ENCODE assay signal across 18 mouse cellular contexts in genomic region chr5:132011795-132012194, GRCm38 (mm10).
DNase-seq lines count a peak whose midpoint lies in the region; ATAC-seq and TF ChIP-seq lines count a peak whose summit lies in the region.
"Had no signal": no experiment of that assay in that cellular context is flagged by ENCODE, and none has a peak within 500 bp of the region (broad histone marks: within the 10 kb centered on the region; RNA-seq: fewer than 3 reads in every experiment).

No protein-coding gene starts in this region.

- peaks cover 9% of the 10 kb centered on the region; the same call in 1 of the 2 replicates for H3K4me1 ChIP-seq in forebrain, embryonic 12.5 days
- peaks cover 26% of the 10 kb centered on the region for H3K4me1 ChIP-seq in forebrain, embryonic 10.5 days
- H3K4me1 ChIP-seq in midbrain, postnatal 0 days (ENCODE audit: insufficient read depth, low read length), result no peaks in the 10 kb centered on the region
- no peaks in the 10 kb centered on the region; the same call in 1 of the 2 replicates for H3K4me1 ChIP-seq in midbrain, embryonic 16.5 days (ENCODE audit: control insufficient read depth, insufficient read depth, low read length)
- peaks cover 21% of the 10 kb centered on the region for H3K4me1 ChIP-seq in forebrain, embryonic 16.5 days (replicated peaks; ENCODE audit: control insufficient read depth, insufficient read depth, low read length)
- H3K4me1 ChIP-seq: neural tube, embryonic 12.5 days had no signal

- H3K4me2 ChIP-seq in forebrain, embryonic 12.5 days, result no peak overlapping the region
- H3K4me2 ChIP-seq in midbrain, postnatal 0 days (ENCODE audit: low read depth, low read length, poor library complexity, severe bottlenecking), result no peak overlapping the region
- no peak overlapping the region for H3K4me2 ChIP-seq in midbrain, embryonic 16.5 days (ENCODE audit: low read length)
- no peak overlapping the region for H3K4me2 ChIP-seq in forebrain, embryonic 16.5 days (ENCODE audit: low read length)
- H3K4me2 ChIP-seq: heart, embryonic 11.5 days; liver, embryonic 11.5 days; neural tube, embryonic 12.5 days had no signal

- no peak for ATAC-seq in forebrain, embryonic 12.5 days (ENCODE audit: low FRiP score)
- ATAC-seq in midbrain, postnatal 0 days (ENCODE audit: low FRiP score), result no peak
- ATAC-seq in midbrain, embryonic 16.5 days, result no peak
- peak; percentile 62; the same call in 1 of the 2 replicates for ATAC-seq in forebrain, embryonic 16.5 days
- ATAC-seq in granulocyte monocyte progenitor cell, adult 5-6 weeks (replicated peaks; ENCODE audit: poor library complexity, severe bottlenecking), result no peak
- ATAC-seq: lung, postnatal 0 days had no signal

- no peak for DNase-seq in forebrain, embryonic 10.5 days (ENCODE audit: extremely low spot score, low spot score)
- DNase-seq in midbrain, postnatal 0 days (ENCODE audit: low spot score), result peak; percentile 66
- no peak for DNase-seq in urinary bladder, adult 2 months (ENCODE audit: low spot score)
- DNase-seq in heart, adult 18-20 months, result no peak
- DNase-seq: adrenal gland, postnatal 25 days; gastrocnemius, adult 2 months; right cerebral cortex, postnatal 14 days; thymus, adult 18-20 months had no signal

- no peak overlapping the region for H3K9ac ChIP-seq in forebrain, embryonic 12.5 days
- no peak overlapping the region for H3K9ac ChIP-seq in midbrain, postnatal 0 days (replicated peaks; ENCODE audit: low read length, poor library complexity, severe bottlenecking)
- H3K9ac ChIP-seq in midbrain, embryonic 16.5 days (ENCODE audit: low read depth, low read length), result no peak overlapping the region
- no peak overlapping the region for H3K9ac ChIP-seq in forebrain, embryonic 16.5 days (replicated peaks; ENCODE audit: low read depth, low read length)
- H3K9ac ChIP-seq: neural tube, embryonic 12.5 days had no signal

- H3K36me3 ChIP-seq in forebrain, embryonic 12.5 days (replicated peaks), result no peaks in the 10 kb centered on the region
- H3K36me3 ChIP-seq in forebrain, embryonic 10.5 days (replicated peaks), result no peaks in the 10 kb centered on the region
- no peaks in the 10 kb centered on the region for H3K36me3 ChIP-seq in midbrain, postnatal 0 days (ENCODE audit: insufficient read depth, low read length)
- H3K36me3 ChIP-seq in midbrain, embryonic 16.5 days (ENCODE audit: control insufficient read depth, insufficient read depth, low read length), result no peaks in the 10 kb centered on the region
- no peaks in the 10 kb centered on the region for H3K36me3 ChIP-seq in forebrain, embryonic 16.5 days (ENCODE audit: control insufficient read depth, insufficient read depth)
- H3K36me3 ChIP-seq: midbrain, embryonic 10.5 days; neural tube, embryonic 12.5 days had no signal

- no peak overlapping the region for H3K4me3 ChIP-seq in forebrain, embryonic 12.5 days (replicated peaks)
- H3K4me3 ChIP-seq in forebrain, embryonic 10.5 days, result no peak overlapping the region
- no peak overlapping the region for H3K4me3 ChIP-seq in midbrain, postnatal 0 days (ENCODE audit: low read depth, low read length)
- H3K4me3 ChIP-seq in midbrain, embryonic 16.5 days (ENCODE audit: low read depth, low read length), result no peak overlapping the region
- no peak overlapping the region for H3K4me3 ChIP-seq in forebrain, embryonic 16.5 days (replicated peaks; ENCODE audit: low read length)
- H3K4me3 ChIP-seq: erythroblast, embryonic 14.5 days; gastrocnemius, adult 2 months; midbrain, embryonic 10.5 days; neural tube, embryonic 12.5 days had no signal

- TF ChIP-seq CTCF in midbrain, postnatal 0 days (IDR thresholded peaks at IDR 0.05), result no peak

- H3K27ac ChIP-seq in forebrain, embryonic 12.5 days, result 0 out of 2 replicates have a peak overlapping the region, but pooled peaks have one; percentile 25
- no peak overlapping the region for H3K27ac ChIP-seq in forebrain, embryonic 10.5 days
- no peak overlapping the region for H3K27ac ChIP-seq in midbrain, postnatal 0 days (ENCODE audit: low read depth, low read length)
- no peak overlapping the region for H3K27ac ChIP-seq in midbrain, embryonic 16.5 days (ENCODE audit: low read length)
- H3K27ac ChIP-seq in forebrain, embryonic 16.5 days (ENCODE audit: low read length), result no peak overlapping the region
- H3K27ac ChIP-seq: gastrocnemius, adult 2 months; midbrain, embryonic 10.5 days; neural tube, embryonic 12.5 days had no signal

- H3K27me3 ChIP-seq in forebrain, embryonic 12.5 days, result no peaks in the 10 kb centered on the region
- H3K27me3 ChIP-seq in forebrain, embryonic 10.5 days (ENCODE audit: poor library complexity, severe bottlenecking), result no peaks in the 10 kb centered on the region
- H3K27me3 ChIP-seq in midbrain, postnatal 0 days (ENCODE audit: insufficient read depth, low read length), result no peaks in the 10 kb centered on the region
- no peaks in the 10 kb centered on the region for H3K27me3 ChIP-seq in midbrain, embryonic 16.5 days (ENCODE audit: control insufficient read depth, insufficient read depth, low read depth, low read length)
- H3K27me3 ChIP-seq in forebrain, embryonic 16.5 days (replicated peaks; ENCODE audit: control insufficient read depth, insufficient read depth, low read length), result no peaks in the 10 kb centered on the region
- H3K27me3 ChIP-seq: neural tube, embryonic 12.5 days had no signal

- no peaks in the 10 kb centered on the region for H3K9me3 ChIP-seq in forebrain, embryonic 12.5 days
- no peaks in the 10 kb centered on the region for H3K9me3 ChIP-seq in forebrain, embryonic 10.5 days
- H3K9me3 ChIP-seq in midbrain, postnatal 0 days (ENCODE audit: low read length), result no peaks in the 10 kb centered on the region
- H3K9me3 ChIP-seq in midbrain, embryonic 16.5 days (replicated peaks; ENCODE audit: control insufficient read depth, low read length, poor library complexity, severe bottlenecking), result no peaks in the 10 kb centered on the region
- H3K9me3 ChIP-seq in forebrain, embryonic 16.5 days (ENCODE audit: control insufficient read depth, low read length), result no peaks in the 10 kb centered on the region
- H3K9me3 ChIP-seq: midbrain, embryonic 10.5 days; neural tube, embryonic 12.5 days had no signal
